Mouse (Mus musculus): ENCODE data around the gene Strip1. TPM values are rescaled to one million over a fixed set of nuclear protein-coding genes. Genes with fewer than 3 reads are reported as not detected.

The Strip1 gene
- total RNA-seq, 2 experiments from 2014 or later, result 64.3 to 66.9 TPM

DNA sequence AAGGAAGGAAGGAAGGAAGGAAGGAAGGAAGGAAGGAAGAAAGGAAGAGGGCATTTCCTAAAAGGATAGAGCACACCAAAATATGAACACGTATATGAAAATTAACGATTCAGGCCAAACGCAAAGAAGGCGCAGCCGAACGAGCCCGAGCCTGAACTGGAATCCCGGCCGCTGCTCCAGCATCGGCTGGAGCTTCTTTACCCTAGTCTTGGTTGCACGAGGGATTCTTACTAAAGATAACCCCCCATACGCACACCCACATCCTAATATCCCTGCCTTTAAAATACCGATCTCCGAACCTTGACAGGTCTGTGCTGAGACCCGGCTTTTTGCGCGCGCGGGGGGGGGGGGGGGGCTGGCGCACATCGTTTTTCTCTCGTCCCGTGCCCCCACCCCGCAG, 34.4 kb downstream of the Strip1 start:
- intact Hi-C loops (cut with DNase I), result no loop called here
- no peak for DNase-seq (ENCODE audit: low spot score in 2 of 2)

DNA sequence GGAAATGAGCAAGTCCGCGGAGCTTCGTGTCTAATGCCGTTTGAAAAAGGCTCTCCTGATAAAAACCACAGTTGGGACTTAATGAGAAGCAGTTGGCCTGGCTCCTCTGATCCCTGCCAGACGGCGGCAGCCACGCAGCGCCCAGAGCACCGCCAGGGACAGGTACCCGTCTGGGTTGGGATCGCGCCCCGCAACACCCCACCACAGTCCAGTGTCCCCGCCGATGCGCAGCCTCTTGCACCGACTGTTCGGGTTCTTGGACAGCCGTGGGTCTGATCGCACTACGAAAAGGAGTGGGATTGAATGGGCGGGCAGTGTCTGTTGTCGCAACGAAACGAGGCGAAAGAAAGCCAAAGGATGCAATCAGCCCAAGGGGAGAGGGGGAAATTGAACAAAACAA, 34.9 kb downstream of the Strip1 start:
- no peak for DNase-seq (ENCODE audit: low spot score in 2 of 2)
- intact Hi-C loops (cut with DNase I), result no loop called here

DNA sequence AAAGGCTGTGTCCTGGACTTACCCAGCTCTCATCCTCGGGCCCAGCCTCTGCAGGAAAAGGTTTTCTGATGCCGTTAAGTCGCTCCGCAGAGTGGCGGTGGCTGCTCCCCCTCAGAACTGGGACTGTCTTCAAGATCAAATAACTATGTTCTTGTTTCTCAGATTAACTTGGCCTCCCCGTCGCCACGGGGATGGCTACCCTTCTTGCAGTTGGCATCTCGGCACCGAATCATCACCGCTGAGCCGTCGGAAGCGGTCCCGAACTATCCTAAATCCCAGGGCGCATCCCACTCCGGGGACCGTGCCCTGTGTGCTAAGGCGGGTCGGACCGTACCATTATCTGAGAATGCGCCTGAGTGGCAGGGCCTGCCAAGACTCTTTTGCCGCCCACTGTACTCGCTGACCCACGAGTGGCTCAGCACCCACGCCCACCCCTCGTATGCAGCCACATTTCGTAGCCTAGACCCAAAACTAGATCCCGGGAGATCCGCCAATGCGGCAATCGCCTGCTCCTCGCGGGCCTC, 35.5 kb downstream of the Strip1 start:
- intact Hi-C loops (cut with DNase I), result no loop called here
- DNase-seq (ENCODE audit: low spot score in 2 of 2), result no peak

DNA sequence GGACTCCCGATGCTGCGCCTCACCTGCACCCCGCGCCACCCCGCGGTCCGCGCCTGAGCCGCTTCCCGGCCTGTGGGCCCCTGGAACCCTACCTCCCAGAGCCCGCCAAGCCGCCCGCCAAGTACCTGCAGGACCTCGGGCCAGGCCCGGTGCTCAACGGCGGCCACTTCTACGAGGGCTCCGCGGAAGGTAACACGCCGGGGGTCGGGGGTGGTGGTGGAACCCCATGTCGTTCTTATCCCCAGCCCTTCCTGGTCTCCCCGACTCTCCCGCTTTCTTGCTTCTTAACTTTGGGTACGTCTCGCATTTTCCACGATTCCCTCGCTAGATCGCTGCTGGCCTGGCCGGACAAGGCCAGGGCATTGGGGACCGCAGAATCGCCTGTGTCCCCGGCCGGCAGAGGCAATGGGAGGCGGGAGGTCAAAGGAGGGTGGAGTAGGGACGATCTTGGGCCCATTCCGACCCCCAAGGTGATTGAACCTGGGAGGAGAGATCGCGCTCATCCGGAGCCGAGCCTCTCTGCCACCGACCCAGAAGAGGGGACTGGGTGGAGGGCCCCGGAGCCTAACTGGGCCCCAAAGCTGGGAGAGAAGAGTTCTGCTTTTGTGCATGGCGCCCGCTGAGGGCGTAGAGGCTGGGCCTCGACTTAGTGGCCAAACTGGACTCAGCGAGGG, 36.1 kb downstream of the Strip1 start:
- DNase-seq (ENCODE audit: low spot score in 2 of 2), result no peak
- intact Hi-C loops (cut with DNase I), result no loop called here

DNA sequence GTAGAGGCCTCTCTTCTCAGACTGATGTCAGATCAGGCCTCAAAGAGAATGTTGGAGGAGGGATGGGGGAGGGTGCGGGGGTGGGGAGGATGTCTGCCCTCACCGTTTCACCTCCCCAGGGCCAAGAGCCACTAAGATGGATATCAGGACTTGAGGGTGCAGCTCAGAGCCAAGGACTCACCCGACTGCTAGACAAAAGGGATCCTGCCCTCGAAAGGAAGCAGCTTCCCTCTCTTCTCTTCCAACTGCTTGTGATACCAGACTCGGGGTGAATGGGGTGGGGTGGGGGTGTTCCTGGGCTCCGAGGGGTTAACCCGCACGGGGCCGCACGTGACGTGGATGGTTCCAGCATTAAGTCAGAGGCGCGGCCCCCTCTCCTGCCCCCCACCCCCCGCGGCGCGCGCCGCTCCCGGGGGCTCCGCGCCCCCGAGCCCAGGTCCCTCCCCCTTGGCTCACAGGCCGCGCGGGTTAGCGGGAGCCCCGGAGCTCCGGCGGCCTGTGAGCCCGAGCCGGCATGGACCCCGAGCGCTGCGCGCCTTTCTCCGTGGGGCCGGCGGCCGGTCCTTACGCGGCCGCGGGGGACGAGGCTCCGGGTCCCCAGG, 36.7 kb downstream of the Strip1 start, which contains the start of gene Alx3:
Gene Alx3, plus strand, starts transcription at position 370 of the 602 bp plus-strand sequence.
- DNase-seq (ENCODE audit: low spot score in 2 of 2), result no peak
- intact Hi-C loops (cut with DNase I), result no loop called here

DNA sequence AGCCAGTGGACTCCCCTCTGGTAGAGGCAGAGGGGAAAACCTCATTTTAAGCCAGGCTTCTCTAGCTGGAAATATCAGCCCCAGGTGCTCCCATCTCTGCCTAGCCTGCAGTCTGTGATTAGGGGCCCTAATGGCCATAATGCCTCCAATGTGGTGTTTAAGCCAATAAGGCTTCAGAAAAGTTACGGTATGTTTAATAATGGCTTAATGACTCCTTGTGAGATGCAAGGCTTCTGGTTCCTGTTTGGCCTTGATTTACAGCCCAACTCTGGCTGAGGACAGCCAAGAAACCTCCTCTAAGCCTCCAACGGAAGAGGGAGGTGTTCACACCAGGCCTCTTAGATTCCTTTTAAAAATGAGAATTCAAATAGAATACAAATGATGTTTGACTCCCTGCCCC, 37.9 kb downstream of the Strip1 start:
- DNase-seq (ENCODE audit: low spot score in 2 of 2), result no peak
- intact Hi-C loops (cut with DNase I), result no loop called here

DNA sequence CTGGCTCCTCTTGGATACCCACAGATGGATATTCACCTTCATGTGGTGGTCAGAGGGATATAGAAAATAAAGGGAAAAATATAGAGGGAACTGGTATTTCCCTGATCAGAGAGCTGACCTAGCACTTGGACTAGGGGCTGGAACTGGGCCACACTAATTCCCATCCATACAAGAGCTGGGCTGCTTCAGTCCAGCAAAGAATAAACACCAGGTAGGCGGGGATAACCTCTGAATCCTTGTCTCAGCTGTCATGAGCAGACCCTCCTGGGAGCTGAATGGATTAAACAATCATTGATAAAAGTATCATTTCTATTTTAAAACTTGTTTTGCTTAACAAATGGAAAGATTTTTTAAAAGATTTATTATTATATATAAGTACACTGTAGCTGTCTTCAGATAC, 39.9 kb downstream of the Strip1 start:
- intact Hi-C loops (cut with DNase I), result no loop called here
- no peak for DNase-seq (ENCODE audit: low spot score in 2 of 2)

DNA sequence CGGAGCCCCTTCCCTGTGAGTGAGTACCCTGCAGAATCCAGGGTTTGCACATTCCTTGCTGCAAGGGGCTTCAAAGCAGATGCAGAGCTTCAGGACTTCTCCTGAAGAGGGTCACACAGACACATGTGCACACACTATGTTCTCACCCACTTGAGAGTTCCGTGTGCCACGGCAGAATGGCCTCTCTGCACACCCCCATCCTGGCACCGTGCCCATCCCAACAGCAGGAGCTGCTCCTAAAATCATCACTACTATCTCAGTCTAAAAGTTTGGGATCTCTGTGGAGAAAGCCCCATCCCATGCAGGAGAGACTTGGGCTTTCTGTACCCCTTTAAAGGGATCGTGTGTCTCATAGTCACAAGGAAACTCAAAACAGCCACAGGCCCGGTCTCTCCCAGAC, 45.0 kb downstream of the Strip1 start:
- intact Hi-C loops (cut with DNase I), result no loop called here
- DNase-seq (ENCODE audit: low spot score in 2 of 2), result no peak

DNA sequence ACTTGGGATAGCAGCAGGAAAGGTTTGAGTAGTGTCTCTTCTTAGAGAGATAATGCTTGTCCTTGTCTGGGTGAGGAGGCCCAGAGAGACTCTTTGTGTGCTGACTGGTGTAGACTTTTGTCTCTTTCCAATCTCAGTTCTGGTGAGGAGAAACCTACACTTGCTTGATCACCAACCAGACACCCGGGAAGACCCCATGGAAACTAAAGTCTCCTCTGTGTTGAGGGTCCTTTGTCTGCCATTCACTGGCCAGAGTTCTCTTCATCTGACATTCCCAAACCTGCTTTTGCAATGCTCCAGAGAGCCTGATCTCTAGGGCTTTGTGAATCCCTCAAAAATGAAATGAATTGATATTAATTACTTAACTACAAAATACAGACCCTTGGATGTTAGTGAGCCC, 47.6 kb downstream of the Strip1 start:
- intact Hi-C loops (cut with DNase I), result no loop called here
- DNase-seq (ENCODE audit: low spot score in 2 of 2), result no peak

DNA sequence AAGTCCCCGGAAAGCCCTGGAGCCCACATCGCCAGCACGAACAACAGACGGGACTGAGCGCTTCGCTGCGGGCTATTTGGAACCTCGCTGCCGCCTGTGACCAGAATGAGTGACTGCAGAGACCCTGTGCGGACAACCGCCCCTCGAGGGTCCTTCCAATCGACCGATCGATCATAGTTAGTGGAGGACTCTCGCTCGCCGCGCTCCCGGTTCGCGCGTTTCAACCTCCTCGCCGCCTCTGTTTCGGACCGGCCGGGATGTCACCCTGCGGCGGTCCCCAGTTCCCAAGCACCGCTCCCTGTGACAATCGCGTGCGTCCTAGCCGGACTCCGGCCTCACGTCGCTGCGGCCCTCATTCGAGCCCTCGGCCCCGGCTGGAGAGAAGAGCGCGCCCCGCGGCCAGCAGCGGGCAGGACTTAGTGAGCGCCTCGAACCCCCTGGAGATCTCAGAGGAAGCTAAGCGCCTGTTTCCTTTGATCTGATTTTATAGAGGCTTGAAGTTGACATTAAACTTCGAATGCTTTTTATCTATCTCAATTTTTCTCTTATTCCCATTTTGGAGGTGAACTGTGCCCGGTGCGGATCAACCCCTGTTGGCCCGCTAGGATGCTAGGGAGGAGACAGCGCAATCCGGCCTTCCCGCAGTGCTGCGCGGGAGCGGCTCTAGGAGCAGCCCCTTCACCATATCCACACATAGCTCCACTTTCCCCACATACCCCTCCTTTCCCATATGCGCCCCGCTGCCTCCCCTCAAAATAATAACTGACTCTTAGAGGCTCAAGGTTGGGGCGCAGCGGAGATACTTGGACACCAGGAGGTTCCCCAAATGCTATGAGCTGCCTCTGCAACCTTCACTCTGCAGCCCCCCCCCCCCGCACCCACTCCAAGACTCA, 48.4 kb downstream of the Strip1 start:
- intact Hi-C loops (cut with DNase I), result no loop called here
- DNase-seq (ENCODE audit: low spot score in 2 of 2), result no peak

DNA sequence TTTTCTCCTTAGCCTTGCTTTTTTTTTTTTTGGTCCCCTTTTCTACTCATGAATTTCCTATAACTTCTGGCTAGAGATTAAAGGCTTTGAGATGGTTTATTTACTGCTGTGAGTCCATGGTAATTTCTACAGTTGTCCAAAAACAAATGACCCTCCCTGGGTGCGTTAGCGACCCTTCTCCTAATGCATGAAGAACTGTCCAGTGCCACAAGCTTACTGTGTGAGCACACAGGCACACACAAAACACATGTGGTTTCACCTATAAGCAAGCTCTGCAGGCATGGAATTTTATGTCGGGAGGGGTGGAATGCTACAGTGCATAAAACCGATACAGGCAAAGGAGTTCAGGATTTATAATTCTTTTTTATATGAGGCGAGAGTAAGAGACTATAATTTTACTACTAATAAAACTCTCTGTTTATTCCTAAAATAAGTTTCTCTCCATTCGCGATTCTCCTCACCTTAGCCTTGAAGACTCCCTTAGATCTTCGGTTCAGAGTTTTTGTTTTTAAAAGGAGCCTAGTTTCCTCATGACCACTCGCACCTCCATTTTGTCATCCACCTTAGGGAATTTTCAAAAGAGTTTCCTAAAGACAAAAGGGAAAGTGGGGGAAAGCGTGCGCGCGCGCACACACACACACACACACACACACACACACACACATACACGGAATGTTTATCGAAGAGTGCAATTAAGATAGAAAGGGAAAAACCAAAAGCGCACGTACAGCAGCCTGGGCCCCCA, 49.2 kb downstream of the Strip1 start:
- no peak for DNase-seq (ENCODE audit: low spot score in 2 of 2)
- intact Hi-C loops (cut with DNase I), result no loop called here

DNA sequence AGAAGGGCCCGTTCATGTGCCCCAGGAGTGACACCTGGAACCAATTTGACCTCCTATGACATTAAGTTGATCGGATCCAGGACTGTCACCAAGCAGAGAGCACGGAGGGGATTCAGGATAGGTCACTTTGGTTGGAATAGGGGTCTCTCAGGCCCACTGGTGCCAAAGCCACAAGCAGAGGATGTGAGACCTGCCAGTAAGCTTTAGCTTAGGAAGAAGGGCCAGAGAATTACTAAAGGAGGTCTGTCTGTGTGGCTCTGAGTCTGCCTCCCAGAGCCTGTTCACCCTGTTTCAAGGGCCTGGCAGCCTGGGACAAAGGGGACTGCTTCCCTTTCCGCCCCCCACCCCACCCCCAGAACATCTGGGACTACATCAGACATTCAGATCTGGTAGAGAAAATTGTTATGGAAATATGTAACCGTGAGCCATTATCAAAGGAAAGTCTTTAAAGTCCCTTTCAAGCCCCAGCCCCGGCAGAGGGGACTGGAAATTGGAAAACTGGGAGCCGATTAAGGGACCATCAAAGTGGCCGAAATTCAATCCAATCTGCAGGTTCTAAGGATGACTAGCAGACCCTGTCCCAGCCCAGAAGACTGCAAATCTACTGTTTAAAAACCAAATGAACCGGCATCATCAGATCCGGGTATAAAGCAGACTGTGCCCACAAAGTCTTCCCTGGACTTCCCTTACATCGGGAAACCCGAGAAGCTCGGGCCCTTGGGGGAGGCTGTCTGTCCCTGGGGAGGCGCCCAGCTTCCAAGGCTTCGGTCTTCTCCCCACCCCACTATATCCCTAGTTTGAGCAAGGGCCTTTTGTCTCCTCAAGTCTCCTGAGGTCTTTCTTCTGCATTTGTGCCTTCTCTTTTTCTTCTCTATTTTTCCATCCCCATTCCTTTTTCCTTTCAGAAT, 50.1 kb downstream of the Strip1 start:
- intact Hi-C loops (cut with DNase I), result no loop called here
- no peak for DNase-seq (ENCODE audit: low spot score in 2 of 2)

DNA sequence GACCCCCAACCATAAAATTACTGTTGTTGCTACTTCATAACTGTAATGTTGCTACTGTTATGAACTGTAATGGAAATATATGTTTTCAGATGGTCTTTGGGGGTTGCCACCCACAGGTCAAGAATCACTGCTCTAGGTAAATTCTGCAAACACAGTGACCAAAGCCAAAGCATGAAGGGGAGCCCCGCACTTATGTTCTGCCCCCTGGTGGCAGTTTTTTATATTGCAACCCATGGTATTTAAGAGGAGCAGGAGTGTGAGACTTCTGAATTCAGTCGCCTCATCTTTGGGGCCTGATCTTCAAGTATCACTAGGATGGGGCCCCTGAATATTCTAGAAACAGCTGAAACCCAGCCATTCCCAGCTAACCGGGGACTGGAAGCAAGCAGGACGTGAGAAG, 52.0 kb downstream of the Strip1 start:
- peak; percentile 68 to 85 for DNase-seq (ENCODE audit: low spot score in 2 of 2)
- intact Hi-C loops (cut with DNase I), result no loop called here

DNA sequence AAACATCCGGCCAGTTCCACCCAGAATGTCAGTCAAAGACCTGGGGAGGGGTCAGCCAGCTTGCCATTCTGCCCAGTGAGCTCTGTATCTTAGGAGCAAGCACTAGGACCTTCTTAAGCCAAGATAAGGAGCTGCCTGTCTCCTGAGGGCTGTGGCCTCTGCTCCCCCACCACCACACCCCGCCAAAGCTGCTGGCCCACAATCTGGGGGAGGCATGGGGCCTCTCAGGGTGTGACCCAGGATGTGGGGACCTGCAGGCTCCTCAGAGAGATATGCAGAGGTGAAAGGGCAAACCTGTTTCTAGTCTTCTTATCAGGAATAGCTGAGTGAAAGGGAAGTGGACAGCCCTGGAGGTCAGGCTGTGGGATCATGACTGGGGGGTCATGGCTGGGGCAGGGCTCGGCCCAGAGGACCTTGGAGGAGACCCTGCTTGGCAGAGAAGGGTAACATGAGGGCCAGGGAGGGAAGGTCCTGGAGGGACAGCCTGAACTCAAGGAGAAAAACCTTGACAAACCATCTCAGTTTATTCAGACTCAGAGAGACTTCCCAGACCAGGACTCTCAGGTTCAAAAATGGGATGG, 53.6 kb downstream of the Strip1 start:
- intact Hi-C loops (cut with DNase I), result no loop called here
- DNase-seq (ENCODE audit: low spot score in 2 of 2), result no peak

DNA sequence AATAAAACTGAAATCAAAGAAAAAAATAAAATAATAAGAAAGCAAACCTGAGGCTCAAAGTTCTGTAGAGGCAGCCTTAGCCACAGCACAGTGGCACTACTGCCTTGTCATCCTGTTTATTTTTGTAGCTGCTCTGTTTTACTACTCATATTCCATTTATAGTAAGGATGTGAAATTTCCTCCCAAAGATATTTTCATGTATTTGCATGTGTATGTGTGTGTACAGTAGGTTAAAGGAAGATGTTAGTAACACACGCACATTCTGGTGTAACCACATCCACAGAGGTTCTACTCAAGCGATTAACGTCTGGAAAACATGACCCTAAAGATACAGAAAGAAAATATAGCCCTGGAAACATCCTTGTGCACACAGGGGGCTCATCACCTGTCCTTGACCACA, 54.7 kb downstream of the Strip1 start:
- DNase-seq (ENCODE audit: low spot score in 2 of 2), result no peak
- intact Hi-C loops (cut with DNase I), result no loop called here

DNA sequence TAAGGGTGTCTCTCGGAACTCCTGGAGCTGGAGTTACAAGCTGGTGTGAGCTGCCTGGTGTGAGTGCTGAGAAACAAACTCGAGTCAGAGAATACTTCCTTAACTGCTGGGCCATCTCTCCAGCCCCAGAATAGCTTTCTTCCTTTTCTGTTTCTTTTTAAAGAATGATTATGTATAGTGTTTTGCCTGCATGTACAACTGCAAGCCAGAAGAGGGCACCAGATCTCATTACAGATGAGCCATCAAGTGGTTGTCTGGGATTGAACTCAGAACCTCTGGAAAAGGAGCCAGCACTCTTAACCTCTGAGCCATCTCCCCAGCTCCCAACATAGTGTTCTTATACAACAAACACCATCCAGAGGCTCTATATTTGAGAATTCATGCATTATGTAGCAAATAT, 60.3 kb downstream of the Strip1 start:
- DNase-seq (ENCODE audit: low spot score in 2 of 2), result peak in 1 of 2 experiments; percentile 39
- intact Hi-C loops (cut with DNase I), result no loop called here

DNA sequence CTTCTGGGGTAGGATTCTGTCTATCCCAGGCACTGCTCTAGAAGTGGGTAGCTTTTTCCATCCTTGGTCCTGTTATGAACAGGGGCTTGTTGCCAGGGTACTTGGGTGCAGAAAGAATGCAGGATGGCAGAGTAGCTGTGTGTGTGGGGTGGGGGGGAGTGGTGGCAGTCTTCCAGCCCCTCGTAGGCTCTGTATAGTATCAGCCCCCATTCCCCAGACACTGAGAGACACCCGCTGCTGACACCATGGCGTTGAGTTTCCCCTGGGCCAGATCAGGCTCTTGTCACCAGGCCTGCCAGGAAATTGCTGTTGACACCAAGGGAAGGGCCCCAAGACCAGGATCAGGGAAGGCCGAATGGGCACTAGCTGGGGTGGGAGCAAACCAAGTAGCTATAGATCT, 62.8 kb downstream of the Strip1 start:
- no peak for DNase-seq (ENCODE audit: low spot score in 2 of 2)
- intact Hi-C loops (cut with DNase I), result no loop called here

DNA sequence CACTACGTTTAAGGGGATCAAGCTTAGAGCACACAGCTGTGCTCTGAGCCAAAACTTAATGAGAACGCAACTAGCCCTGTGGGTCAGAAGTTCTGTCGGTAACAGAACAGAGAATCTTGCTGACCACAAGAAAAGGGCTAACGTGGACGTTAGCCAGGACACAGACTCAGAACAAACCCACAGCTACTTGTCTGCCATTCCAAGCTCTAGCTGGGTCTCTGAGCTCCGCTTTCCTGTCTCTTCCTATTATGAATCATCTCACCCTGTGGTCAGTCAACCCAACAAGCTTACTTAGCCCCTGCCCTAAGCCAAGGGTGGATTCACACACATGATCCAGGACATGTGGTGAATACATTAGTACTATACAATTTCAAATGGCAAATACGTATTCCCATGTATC, 63.7 kb downstream of the Strip1 start:
- intact Hi-C loops (cut with DNase I), result no loop called here

More for the DNA sequence above, 63.7 kb downstream of the Strip1 start:
- no peak for DNase-seq (ENCODE audit: low spot score in 2 of 2)
